Mouse (Mus musculus): ENCODE data around the gene Alg9. TPM values are rescaled to one million over a fixed set of nuclear protein-coding genes. Genes with fewer than 3 reads are reported as not detected.

The Alg9 gene
- polyA plus RNA-seq, 1 experiment, result 17.6 TPM

GRCm38 (mm10) chr9:50889964-50890363, 115.1 kb downstream of the Alg9 start:
- WGBS, result 92% methylated on average over 4 of the region's 4 CpGs
- Histone ChIP-seq H3K36me3 (ENCODE audit: control insufficient read depth, insufficient read depth, low read length) (peaks cover 17% of the 10 kb centered on the region; the same call in 1 of the 2 replicates), H3K4me1 (ENCODE audit: control insufficient read depth, insufficient read depth, insufficient read length, low read length) (peaks cover 9% of the 10 kb centered on the region; the same call in 1 of the 2 replicates), H3K27me3 (ENCODE audit: control insufficient read depth, insufficient read depth, low read length) (no peaks in the 10 kb centered on the region), H3K4me3 (ENCODE audit: low read depth, low read length) (no peak overlapping the region), H3K27ac (ENCODE audit: insufficient read depth, low read depth, low read length) (no peak overlapping the region)
- TF ChIP-seq CTCF (IDR thresholded peaks at IDR 0.05; ENCODE audit: extremely low read depth, insufficient read length, insufficient replicate concordance, low read depth, low read length) (no peak), POLR2A (IDR thresholded peaks at IDR 0.05; ENCODE audit: low read depth, low read length) (no peak)

- Histone ChIP-seq H3K27ac (ENCODE audit: insufficient read depth, low read depth, low read length) (no peak overlapping the region), H3K4me3 (ENCODE audit: low read depth, low read length) (no peak overlapping the region), H3K4me1 (ENCODE audit: control insufficient read depth, insufficient read depth, insufficient read length, low read length) (peaks cover 7% of the 10 kb centered on the region; the same call in 1 of the 2 replicates), H3K27me3 (ENCODE audit: control insufficient read depth, insufficient read depth, low read length) (no peaks in the 10 kb centered on the region), H3K36me3 (ENCODE audit: control insufficient read depth, insufficient read depth, low read length) (peaks cover 22% of the 10 kb centered on the region)
- TF ChIP-seq POLR2A (IDR thresholded peaks at IDR 0.05; ENCODE audit: low read depth, low read length) (no peak), CTCF (IDR thresholded peaks at IDR 0.05; ENCODE audit: extremely low read depth, insufficient read length, insufficient replicate concordance, low read depth, low read length) (no peak)
- WGBS, result 77% methylated on average over 3 of the region's 3 CpGs
Measured at GRCm38 (mm10) chr9:50890494-50891090, 115.8 kb downstream of the Alg9 start.

Other genes starting within 250 kb of the Alg9 start
- gene Pts, start 246.3 kb upstream of the Alg9 start, polyA plus RNA-seq (2012; rRNA removed), result 10.4 and 14.9 TPM in 2 replicates
- 5.7 and 11.2 TPM in 2 replicates for gene Il18, start 220.2 kb upstream of the Alg9 start, polyA plus RNA-seq (2012; rRNA removed)
- 5.5 and 8.5 TPM in 2 replicates for gene Bco2, start 219.8 kb upstream of the Alg9 start, polyA plus RNA-seq (2012; rRNA removed)
- 0.10 TPM in 1 of 2 replicates, not detected in the other for gene Tex12, start 213.7 kb upstream of the Alg9 start, polyA plus RNA-seq (2012; rRNA removed)
- 307 and 325 TPM in 2 replicates for gene Sdhd, start 171.2 kb upstream of the Alg9 start, polyA plus RNA-seq (2012; rRNA removed)
- gene Timm8b, start 171.1 kb upstream of the Alg9 start, polyA plus RNA-seq (2012; rRNA removed), result 93.7 and 98.1 TPM in 2 replicates
- gene Pih1d2, start 157.7 kb upstream of the Alg9 start, polyA plus RNA-seq (2012; rRNA removed), result 0.28 TPM in 2 replicates
- gene Nkapd1, start 157.6 kb upstream of the Alg9 start, polyA plus RNA-seq (2012; rRNA removed), result 1.2 and 1.6 TPM in 2 replicates
- gene Dlat, start 115.2 kb upstream of the Alg9 start, polyA plus RNA-seq (2012; rRNA removed), result 5.3 and 10.2 TPM in 2 replicates
- 0.57 and 0.75 TPM in 2 replicates for gene Dixdc1, start 35.5 kb upstream of the Alg9 start, polyA plus RNA-seq (2012; rRNA removed)
- gene 2310030G06Rik, start 28.5 kb upstream of the Alg9 start, polyA plus RNA-seq (2012; rRNA removed), result 7.6 and 15.0 TPM in 2 replicates
- gene Cryab, start 23.7 kb upstream of the Alg9 start, polyA plus RNA-seq (2012; rRNA removed), result 16.7 and 23.1 TPM in 2 replicates
- 3.5 and 7.6 TPM in 2 replicates for gene Hspb2, start 22.7 kb upstream of the Alg9 start, polyA plus RNA-seq (2012; rRNA removed)
- gene Fdxacb1, start 6.8 kb upstream of the Alg9 start, polyA plus RNA-seq (2012; rRNA removed), result 2.4 and 2.6 TPM in 2 replicates
- gene 1110032A03Rik, start 501 bp downstream of the Alg9 start, polyA plus RNA-seq (2012; rRNA removed), result 12.6 and 20.7 TPM in 2 replicates
- gene Ppp2r1b, start 70.3 kb downstream of the Alg9 start, polyA plus RNA-seq (2012; rRNA removed), result 1.6 and 1.9 TPM in 2 replicates
- gene Sik2, start 234.1 kb downstream of the Alg9 start, polyA plus RNA-seq (2012; rRNA removed), result 8.7 and 9.9 TPM in 2 replicates